Mouse (Mus musculus) liver, embryonic 16.5 days (tissue): ENCODE measurements around the gene Fam169b. TPM values are rescaled to one million over a fixed set of nuclear protein-coding genes. Genes with fewer than 3 reads are reported as not detected.

Experiments
- ATAC-seq: fragments of 200-750 bp; cut with Nextera tagmentation; 2 replicates; pipeline ENCODE4 v1.8.0; 2017; ENCODE audit warnings: low read depth, mild to moderate bottlenecking, moderate number of reproducible peaks, moderate library complexity
- H3K27ac ChIP-seq: fragments of 300-500 bp; sonication (generic); 2 replicates; pipeline ENCODE4 v1.5.1; 2014; ENCODE audit warnings: mild to moderate bottlenecking, low read length
- H3K27me3 ChIP-seq: fragments of 300-500 bp; sonication (generic); 2 replicates; pipeline ENCODE4 v1.6.1; 2014; ENCODE audit warnings: low read depth, low read length, mixed read lengths; ENCODE audit not compliant: control insufficient read depth, insufficient read depth
- H3K36me3 ChIP-seq: fragments of 300-500 bp; sonication (generic); 2 replicates; pipeline ENCODE4 v1.6.1; 2014; ENCODE audit warnings: mild to moderate bottlenecking; ENCODE audit not compliant: control insufficient read depth, insufficient read depth
- H3K4me1 ChIP-seq: fragments of 300-500 bp; sonication (generic); 2 replicates; pipeline ENCODE4 v1.6.1; 2014; ENCODE audit warnings: low read depth, low read length, mixed read lengths; ENCODE audit not compliant: control insufficient read depth
- H3K4me2 ChIP-seq: fragments of 300-500 bp; sonication (generic); 2 replicates; pipeline ENCODE4 v1.6.1; 2014; ENCODE audit warnings: low read depth, low read length, mixed read lengths
- H3K4me3 ChIP-seq: fragments of 300-500 bp; sonication (generic); 2 replicates; pipeline ENCODE4 v1.5.1; 2014; ENCODE audit warnings: low read depth, mild to moderate bottlenecking, low read length
- H3K9ac ChIP-seq: fragments of 300-500 bp; sonication (generic); 2 replicates; pipeline ENCODE4 v1.6.1; 2014; ENCODE audit warnings: low read depth, low read length
- H3K9me3 ChIP-seq: fragments of 300-500 bp; sonication (generic); replicated peaks from 2 replicates; pipeline ENCODE4 v1.6.1; 2016; ENCODE audit warnings: low read length; ENCODE audit not compliant: control insufficient read depth
- WGBS: fragments of 180-500 bp; shearing (Covaris S2); extraction: QIAGEN DNeasy Blood & Tissue Kit; methylation state at CpG from one replicate; pipeline ENCODE4 v1.1.7; 2014; ENCODE audit not compliant: insufficient replicate concordance; 5-methylcytosine and 5-hydroxymethylcytosine counted together
- polyA plus RNA-seq: library from polyadenylated mRNA; unstranded; fragments of >200 nt; fragmentation: Nextera tagmentation; extraction: Ambion mirVana; gene quantifications from 2 replicates; pipeline ENCODE4 v1.2.1, GENCODE M21; 2015

Fam169b gene
- polyA plus RNA-seq, 1 experiment from 2014 or later: 0.54 TPM

GRCm38 (mm10) chr7:68236817-68237216, 36.8 kb upstream of the Fam169b start:
- no peak overlapping the region for H3K27ac ChIP-seq
- H3K9me3 ChIP-seq: no peaks in the 10 kb centered on the region
- WGBS: 68% methylated on average over 8 of the region's 8 CpGs
- no peak overlapping the region for H3K4me3 ChIP-seq
- no peak overlapping the region for H3K9ac ChIP-seq
- H3K27me3 ChIP-seq: no peaks in the 10 kb centered on the region
- no peak for ATAC-seq
- H3K4me2 ChIP-seq: no peak overlapping the region
- no peaks in the 10 kb centered on the region for H3K4me1 ChIP-seq
- H3K36me3 ChIP-seq: no peaks in the 10 kb centered on the region

- Histone ChIP-seq H3K4me3 (no peak overlapping the region), H3K4me2 (no peak overlapping the region), H3K4me1 (no peaks in the 10 kb centered on the region), H3K9me3 (no peaks in the 10 kb centered on the region), H3K27ac (no peak overlapping the region), H3K36me3 (no peaks in the 10 kb centered on the region), H3K9ac (no peak overlapping the region), H3K27me3 (no peaks in the 10 kb centered on the region)
- ATAC-seq: no peak
- 58% methylated on average over 11 of the region's 11 CpGs for WGBS
Observed at GRCm38 (mm10) chr7:68239220-68239827, 34.3 kb upstream of the Fam169b start.

- no peaks in the 10 kb centered on the region for H3K27me3 ChIP-seq
- H3K4me1 ChIP-seq: no peaks in the 10 kb centered on the region
- no peaks in the 10 kb centered on the region for H3K36me3 ChIP-seq
- H3K4me3 ChIP-seq: no peak overlapping the region
- no peak overlapping the region for H3K27ac ChIP-seq
- no peak for ATAC-seq
- 64% methylated on average over 9 of the region's 9 CpGs for WGBS
- H3K9me3 ChIP-seq: no peaks in the 10 kb centered on the region
- H3K4me2 ChIP-seq: no peak overlapping the region
- H3K9ac ChIP-seq: no peak overlapping the region
Observed at GRCm38 (mm10) chr7:68241205-68241604, 32.4 kb upstream of the Fam169b start.

- ATAC-seq: no peak
- no peak overlapping the region for H3K4me3 ChIP-seq
- no peak overlapping the region for H3K9ac ChIP-seq
Observed at GRCm38 (mm10) chr7:68245681-68246080, 28.0 kb upstream of the Fam169b start.

GRCm38 (mm10) chr7:68246249-68246648, 27.4 kb upstream of the Fam169b start:
- no peak overlapping the region for H3K4me2 ChIP-seq
- H3K27me3 ChIP-seq: no peaks in the 10 kb centered on the region
- no peaks in the 10 kb centered on the region for H3K4me1 ChIP-seq
- no peak for ATAC-seq
- no peaks in the 10 kb centered on the region for H3K9me3 ChIP-seq
- no peaks in the 10 kb centered on the region for H3K36me3 ChIP-seq
- no peak overlapping the region for H3K4me3 ChIP-seq
- H3K27ac ChIP-seq: no peak overlapping the region
- WGBS: 75% methylated on average over 8 of the region's 8 CpGs
- H3K9ac ChIP-seq: no peak overlapping the region

More at GRCm38 (mm10) chr7:68245681-68246080, 28.0 kb upstream of the Fam169b start:
- WGBS: 40% methylated on average over 4 of the region's 4 CpGs
- H3K4me2 ChIP-seq: no peak overlapping the region
- H3K9me3 ChIP-seq: no peaks in the 10 kb centered on the region
- H3K36me3 ChIP-seq: no peaks in the 10 kb centered on the region
- no peaks in the 10 kb centered on the region for H3K27me3 ChIP-seq
- no peaks in the 10 kb centered on the region for H3K4me1 ChIP-seq
- H3K27ac ChIP-seq: no peak overlapping the region

GRCm38 (mm10) chr7:68250411-68250810, 23.2 kb upstream of the Fam169b start:
- H3K4me2 ChIP-seq: no peak overlapping the region
- no peaks in the 10 kb centered on the region for H3K27me3 ChIP-seq
- no peak overlapping the region for H3K9ac ChIP-seq
- no peak overlapping the region for H3K27ac ChIP-seq
- 43% methylated on average over 1 of the region's 1 CpGs for WGBS
- H3K9me3 ChIP-seq: no peaks in the 10 kb centered on the region
- H3K36me3 ChIP-seq: no peaks in the 10 kb centered on the region
- H3K4me3 ChIP-seq: no peak overlapping the region
- no peak for ATAC-seq
- H3K4me1 ChIP-seq: no peaks in the 10 kb centered on the region

- 54% methylated on average over 3 of the region's 3 CpGs for WGBS
- Histone ChIP-seq H3K4me2 (no peak overlapping the region), H3K36me3 (no peaks in the 10 kb centered on the region), H3K9me3 (no peaks in the 10 kb centered on the region), H3K4me3 (no peak overlapping the region), H3K9ac (no peak overlapping the region), H3K4me1 (no peaks in the 10 kb centered on the region), H3K27ac (no peak overlapping the region), H3K27me3 (no peaks in the 10 kb centered on the region)
- ATAC-seq: no peak
Observed at GRCm38 (mm10) chr7:68250902-68251301, 22.7 kb upstream of the Fam169b start.

GRCm38 (mm10) chr7:68257767-68258166, 15.9 kb upstream of the Fam169b start:
- no peaks in the 10 kb centered on the region for H3K9me3 ChIP-seq
- no peak overlapping the region for H3K27ac ChIP-seq
- no peak overlapping the region for H3K4me2 ChIP-seq
- H3K4me1 ChIP-seq: no peaks in the 10 kb centered on the region
- ATAC-seq: no peak
- H3K4me3 ChIP-seq: no peak overlapping the region
- 41% methylated on average over 2 of the region's 2 CpGs for WGBS
- no peak overlapping the region for H3K9ac ChIP-seq
- no peaks in the 10 kb centered on the region for H3K36me3 ChIP-seq
- no peaks in the 10 kb centered on the region for H3K27me3 ChIP-seq

- Histone ChIP-seq H3K27me3 (peaks cover under 1% of the 10 kb centered on the region; the same call in 1 of the 2 replicates), H3K9ac (no peak overlapping the region), H3K4me1 (no peaks in the 10 kb centered on the region), H3K36me3 (no peaks in the 10 kb centered on the region), H3K4me3 (no peak overlapping the region), H3K9me3 (no peaks in the 10 kb centered on the region), H3K4me2 (no peak overlapping the region), H3K27ac (no peak overlapping the region)
- ATAC-seq: no peak
- 57% methylated on average over 17 of the region's 17 CpGs for WGBS
Observed at GRCm38 (mm10) chr7:68258326-68259150, 15.1 kb upstream of the Fam169b start.
